Mouse (Mus musculus): ENCODE measurements around the gene Kcnj1. TPM values are rescaled to one million over a fixed set of nuclear protein-coding genes. Genes with fewer than 3 reads are reported as not detected.

The Kcnj1 gene
- total RNA-seq, 2 experiments from 2014 or later: not detected

DNA sequence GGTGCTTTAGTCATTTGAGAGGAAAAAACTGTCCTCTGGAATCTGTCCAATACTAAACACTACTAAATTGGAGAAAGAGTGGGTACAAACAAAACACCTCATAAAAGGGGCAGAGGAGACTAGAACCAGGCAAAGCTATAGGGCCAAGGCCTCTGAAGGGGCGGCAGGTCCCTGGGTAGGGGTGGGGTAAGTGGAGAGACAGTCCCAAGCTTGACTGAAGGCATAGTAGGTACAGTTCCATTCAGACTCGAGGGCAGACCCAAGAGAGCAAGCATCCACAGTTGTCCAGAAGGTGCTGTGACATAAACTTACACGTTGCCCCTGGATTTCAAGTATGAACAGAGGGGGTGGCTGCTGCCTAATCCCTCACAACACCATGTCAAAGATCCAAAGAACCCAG, 70.8 kb downstream of the Kcnj1 start:
- intact Hi-C loops (cut with DNase I): no loop called here
- no peak for DNase-seq (ENCODE audit: low spot score in 2 of 2)

DNA sequence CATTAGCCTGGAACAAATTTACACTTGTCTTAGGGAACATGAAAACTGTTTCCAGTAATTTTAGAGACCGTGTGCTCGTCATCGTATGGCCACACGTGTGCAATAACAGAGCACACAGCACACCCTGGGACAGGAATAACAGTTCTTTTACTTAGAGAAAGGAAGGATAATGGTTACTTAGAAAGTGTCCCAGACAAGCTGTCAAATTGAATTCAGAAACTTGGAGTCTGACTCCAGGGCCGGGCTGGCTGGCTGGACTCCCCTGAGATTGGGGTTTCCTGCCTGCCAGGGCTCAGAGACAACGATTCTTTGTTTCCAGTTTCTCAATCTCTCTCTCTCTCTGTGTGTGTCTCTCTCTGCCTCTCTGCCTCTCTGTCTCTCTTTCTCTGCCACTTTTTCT, 71.5 kb downstream of the Kcnj1 start:
- no peak for DNase-seq (ENCODE audit: low spot score in 2 of 2)
- intact Hi-C loops (cut with DNase I): no loop called here

DNA sequence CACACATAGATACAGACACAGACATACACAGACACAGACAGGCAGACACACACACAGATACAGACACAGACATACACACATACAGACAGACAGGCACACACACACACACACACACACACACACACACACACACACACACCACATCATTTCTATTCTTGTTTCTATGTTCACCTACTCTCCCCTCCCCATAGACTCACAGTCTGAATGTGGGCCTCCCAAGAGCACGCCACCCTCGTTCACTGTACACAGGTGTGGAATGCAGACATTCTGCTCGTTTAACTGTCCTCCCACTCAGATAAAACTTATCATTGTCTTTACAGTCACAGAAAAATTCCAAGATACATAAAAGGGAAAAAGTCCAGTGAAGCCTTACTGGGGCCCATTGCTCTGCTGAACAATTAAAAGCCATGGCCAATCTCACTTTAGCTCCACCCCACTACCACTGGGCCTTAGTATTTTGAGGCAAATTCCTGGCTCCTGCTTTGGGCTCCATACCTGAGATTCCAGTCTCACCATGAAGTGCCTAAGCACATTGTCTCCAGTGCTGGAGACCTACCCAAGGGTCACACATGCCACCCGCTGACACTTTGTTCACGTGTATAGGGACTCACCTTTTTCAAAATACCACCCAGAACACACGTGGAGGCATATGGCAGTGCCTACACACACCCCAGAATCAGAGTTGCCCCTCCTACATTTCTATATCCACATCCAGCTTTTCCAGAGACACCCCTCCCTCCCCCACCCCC, 72.3 kb downstream of the Kcnj1 start:
- no peak for DNase-seq (ENCODE audit: low spot score in 2 of 2)
- intact Hi-C loops (cut with DNase I): no loop called here

DNA sequence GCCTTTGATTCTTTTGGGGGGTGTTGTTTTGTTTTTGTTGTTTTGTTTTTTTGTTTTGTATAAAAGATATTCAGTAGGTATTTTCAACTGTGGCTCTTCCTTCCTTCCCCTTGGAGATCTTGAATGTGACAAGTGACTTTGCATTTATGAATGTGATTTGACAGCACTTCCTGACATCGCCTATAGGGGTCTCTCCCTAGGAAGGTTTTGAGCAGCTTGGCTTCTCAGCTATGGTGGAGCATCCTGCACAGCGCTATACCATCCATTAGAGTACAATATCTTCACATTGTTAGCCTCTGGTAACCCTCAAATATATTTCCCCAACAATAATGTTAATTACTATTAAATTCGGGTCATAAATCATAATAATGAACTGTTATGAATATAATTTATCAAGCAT, 73.5 kb downstream of the Kcnj1 start:
- intact Hi-C loops (cut with DNase I): no loop called here
- DNase-seq (ENCODE audit: low spot score in 2 of 2): no peak

DNA sequence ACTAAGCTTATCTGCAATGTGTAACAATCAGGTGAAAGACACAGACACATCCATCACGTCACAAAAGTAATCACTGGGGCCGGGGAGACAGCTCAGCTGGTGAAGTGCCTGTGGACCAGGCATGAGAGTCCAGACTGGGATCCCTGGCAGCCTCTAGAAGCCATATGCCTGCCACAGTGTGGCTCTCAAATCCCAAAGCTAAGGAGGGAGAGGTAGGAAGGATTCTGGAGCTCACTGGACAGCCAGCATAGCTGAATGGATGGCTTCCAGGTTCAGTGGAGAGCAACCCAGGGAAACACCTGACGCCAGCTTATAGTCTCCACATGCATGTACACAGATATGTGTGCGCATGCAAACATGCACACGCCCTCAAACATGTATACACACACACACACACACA, 76.5 kb downstream of the Kcnj1 start:
- intact Hi-C loops (cut with DNase I): no loop called here
- DNase-seq (ENCODE audit: low spot score in 2 of 2): no peak

Other genes starting within 250 kb of the Kcnj1 start
- under 1 TPM; 0.62 to 0.75 TPM for gene Kcnj5, start 28.1 kb upstream of the Kcnj1 start, total RNA-seq (2021)
- gene Fli1, start 170.4 kb downstream of the Kcnj1 start, total RNA-seq (2021): 1 to 10 TPM; 5.5 to 7.3 TPM

All from left cerebral cortex, postnatal 36 days (tissue).